Mouse (Mus musculus) forelimb bud, embryonic 11.5 days (tissue): ENCODE measurements at regions not wholly inside any gene's neighbourhood (a gene's known extent, or its start where the extent isn't known, plus 50 kb on each side); places are given as distances from the start of the nearest gene placed in this dataset.

Experiments used
- DNase-seq: peaks from one replicate; pipeline ENCODE4 v3.0.0-alpha.2; 2012; ENCODE audit warnings: low read depth, low spot score

DNA sequence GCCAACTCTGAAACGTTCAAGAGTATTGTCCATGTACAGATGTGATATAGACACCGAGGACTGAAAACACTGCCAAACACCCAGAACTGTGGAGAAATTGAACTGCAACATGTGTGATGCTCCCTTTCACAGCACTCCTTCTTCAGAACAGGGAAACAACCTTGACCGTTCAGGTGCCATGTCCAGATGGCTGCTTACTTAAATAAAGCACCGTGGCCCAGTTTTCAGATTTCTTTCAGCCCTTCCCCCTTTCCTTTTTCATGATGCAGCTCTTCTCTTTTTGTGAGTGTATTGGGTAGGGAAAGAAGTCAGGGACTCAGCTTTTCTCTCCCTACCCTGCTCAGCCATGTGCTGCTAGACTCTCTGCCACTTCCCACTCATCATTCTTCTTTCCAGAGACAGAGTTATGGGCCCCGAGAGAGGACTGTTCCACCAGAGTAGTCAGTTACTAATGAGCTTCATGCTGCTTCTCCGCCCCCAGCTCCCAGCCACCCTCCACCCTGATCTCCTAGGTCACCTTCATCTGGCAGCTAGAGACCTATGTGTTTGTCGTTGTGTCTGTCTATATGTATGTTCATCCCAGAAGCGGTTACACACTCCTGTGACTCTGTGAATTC is 74.3 kb upstream of the Astn2 start:
- DNase-seq: no peak
